Mouse (Mus musculus) brain, embryonic 14.5 days (tissue): ENCODE results near the gene Erg.

ENCODE experiments used
- CTCF ChIP-seq: fragments of 200-500 bp; IDR thresholded peaks from 2 replicates; pipeline ENCODE4 v1.5.1; 2012; ENCODE audit warnings: inconsistent platforms, mild to moderate bottlenecking, moderate library complexity, borderline replicate concordance; ENCODE audit not compliant: insufficient read depth, insufficient read length; ENCODE audit errors: extremely low read depth
- POLR2A ChIP-seq: fragments of 200-500 bp; IDR thresholded peaks from 2 replicates; pipeline ENCODE4 v1.6.1; 2012; ENCODE audit warnings: mild to moderate bottlenecking, inconsistent platforms, borderline replicate concordance; ENCODE audit not compliant: poor library complexity, insufficient read depth, insufficient read length, severe bottlenecking; ENCODE audit errors: extremely low read depth

- no peak for TF ChIP-seq POLR2A
- no peak for TF ChIP-seq CTCF
These were observed 195.6 kb downstream of the Erg start for GRCm38 (mm10) chr16:95390787-95391186.
